13 mouse cellular contexts compared by ENCODE assay signal in the genomic region with DNA sequence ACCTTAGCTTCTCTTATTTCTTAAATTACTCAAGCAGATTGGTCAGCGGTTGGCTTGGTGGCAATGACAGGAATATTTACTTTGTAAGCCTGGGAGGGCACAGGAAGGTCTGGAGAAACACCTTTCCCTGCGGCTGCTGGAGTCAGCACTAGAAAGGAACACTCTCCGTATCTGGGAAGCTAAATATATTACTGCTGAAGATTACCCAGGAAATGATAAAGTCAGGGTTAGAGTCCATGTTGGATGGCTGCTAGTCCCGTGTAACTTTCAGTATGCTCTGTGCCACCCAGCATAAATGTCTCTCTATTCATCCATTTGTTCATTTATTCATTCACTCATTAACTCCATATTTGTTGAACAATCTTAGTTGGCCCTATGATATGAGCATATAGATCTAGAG.
"Had no signal": no experiment of that assay in that cellular context is flagged by ENCODE, and none has a peak within 500 bp of the region (broad histone marks: within the 10 kb centered on the region; RNA-seq: fewer than 3 reads in every experiment).

No protein-coding gene starts in this region.

- H3K9ac ChIP-seq: limb, embryonic 12.5 days; liver, embryonic 13.5 days; midbrain, embryonic 12.5 days; neural tube, embryonic 15.5 days had no signal

- H3K4me3 ChIP-seq: layer of hippocampus, adult 2 months; limb, embryonic 12.5 days; liver, embryonic 13.5 days; megakaryocyte, embryonic 14.5 days; midbrain, embryonic 12.5 days; neural tube, embryonic 15.5 days had no signal

- H3K36me3 ChIP-seq: limb, embryonic 12.5 days; liver, embryonic 13.5 days; midbrain, embryonic 12.5 days; neural tube, embryonic 15.5 days had no signal

- H3K27me3 ChIP-seq: limb, embryonic 12.5 days; liver, embryonic 13.5 days; midbrain, embryonic 12.5 days; neural tube, embryonic 15.5 days had no signal

- DNase-seq: kidney, adult 18-20 months; kidney, postnatal 10 days; kidney, postnatal 4 days; liver; liver, embryonic 13.5 days; thymus, adult 2 months; thymus, postnatal 25 days had no signal

- H3K27ac ChIP-seq: layer of hippocampus, adult 2 months; limb, embryonic 12.5 days; liver, embryonic 13.5 days; macrophage; midbrain, embryonic 12.5 days; neural tube, embryonic 15.5 days had no signal

- H3K9me3 ChIP-seq: limb, embryonic 12.5 days; liver, embryonic 13.5 days; megakaryocyte, embryonic 14.5 days; midbrain, embryonic 12.5 days; neural tube, embryonic 15.5 days had no signal

- H3K4me1 ChIP-seq: limb, embryonic 12.5 days; midbrain, embryonic 12.5 days; neural tube, embryonic 15.5 days had no signal

- H3K4me2 ChIP-seq: limb, embryonic 12.5 days; liver, embryonic 13.5 days; midbrain, embryonic 12.5 days; neural tube, embryonic 15.5 days had no signal
